Mouse (Mus musculus) liver, embryonic 14.5 days (tissue): Measurements from ENCODE around the gene B3gnt6. TPM values are rescaled to one million over a fixed set of nuclear protein-coding genes. Genes with fewer than 3 reads are reported as not detected.

Experiments
- ATAC-seq: fragments of 200-750 bp; cut with Nextera tagmentation; 2 replicates; pipeline ENCODE4 v1.8.0; 2017; ENCODE audit warnings: moderate number of reproducible peaks, mild to moderate bottlenecking, moderate library complexity; ENCODE audit not compliant: insufficient read depth
- DNase-seq, 3 experiments: peaks; one replicate each; pipeline ENCODE4 v3.0.0-alpha.2; 2012 to 2013; ENCODE audit warnings: low read depth in 3 of 3, low spot score in 3 of 3
- H3K27ac ChIP-seq: fragments of 300-500 bp; sonication (generic); 2 replicates; pipeline ENCODE4 v1.5.1; 2014; ENCODE audit warnings: moderate library complexity, mild to moderate bottlenecking, control low read depth, inconsistent platforms
- H3K27me3 ChIP-seq: fragments of 300-500 bp; sonication (generic); 2 replicates; pipeline ENCODE4 v1.6.1; 2014; ENCODE audit warnings: mild to moderate bottlenecking, low read length, moderate library complexity; ENCODE audit not compliant: control insufficient read depth, insufficient read depth
- H3K36me3 ChIP-seq: fragments of 300-500 bp; sonication (generic); replicated peaks from 2 replicates; pipeline ENCODE4 v1.6.1; 2014; ENCODE audit warnings: low read depth; ENCODE audit not compliant: control insufficient read depth, insufficient read depth
- H3K4me1 ChIP-seq, 2 experiments: fragments of 200-500 bp in 1 of 2; fragments of 300-500 bp in 1 of 2; sonication (generic) in 1 of 2; replicated peaks; 2 replicates each; pipeline ENCODE4 v1.6.1; 2012 to 2014; ENCODE audit warnings: antibody characterized with exemption in 1 of 2, inconsistent platforms in 1 of 2, low read length in 1 of 2; ENCODE audit not compliant: control insufficient read depth in 2 of 2, insufficient read depth in 2 of 2
- H3K4me2 ChIP-seq: fragments of 300-500 bp; sonication (generic); 2 replicates; pipeline ENCODE4 v1.6.1; 2014; ENCODE audit warnings: low read depth, mild to moderate bottlenecking, control low read depth, moderate library complexity
- H3K4me3 ChIP-seq, 2 experiments: fragments of 200-500 bp in 1 of 2; fragments of 300-500 bp in 1 of 2; sonication (generic) in 1 of 2; 2 replicates each; pipeline ENCODE4 v1.5.1; 2012 to 2014; ENCODE audit warnings: low read depth in 2 of 2, low read length in 2 of 2, mild to moderate bottlenecking in 2 of 2, control low read depth in 1 of 2, inconsistent platforms in 1 of 2, moderate library complexity in 1 of 2; ENCODE audit not compliant: insufficient read depth in 1 of 2
- H3K9ac ChIP-seq: fragments of 300-500 bp; sonication (generic); replicated peaks from 2 replicates; pipeline ENCODE4 v1.6.1; 2014; ENCODE audit warnings: mild to moderate bottlenecking, control low read depth, moderate library complexity
- H3K9me3 ChIP-seq: fragments of 300-500 bp; sonication (generic); 2 replicates; pipeline ENCODE4 v1.6.1; 2016; ENCODE audit warnings: low read length, mixed read lengths; ENCODE audit not compliant: control insufficient read depth
- CTCF ChIP-seq: IDR thresholded peaks from 2 replicates; pipeline ENCODE4 v1.5.1; 2016; ENCODE audit warnings: antibody characterized with exemption, low read depth, control low read depth
- EP300 ChIP-seq: IDR thresholded peaks from 2 replicates; pipeline ENCODE4 v1.6.1; 2016; ENCODE audit warnings: antibody characterized with exemption, low read depth
- WGBS: fragments of 180-500 bp; shearing (Covaris S2); extraction: QIAGEN DNeasy Blood & Tissue Kit; methylation state at CpG from one replicate; pipeline ENCODE4 v1.1.7; 2014; ENCODE audit not compliant: insufficient replicate concordance; 5-methylcytosine and 5-hydroxymethylcytosine counted together
- polyA plus RNA-seq, 2 experiments: library from polyadenylated mRNA; depleted of rRNA in 1 of 2; stranded (reverse) in 1 of 2; unstranded in 1 of 2; fragments of >200 nt; fragmentation: Nextera tagmentation in 1 of 2; extraction: Ambion mirVana in 1 of 2; gene quantifications; 2 replicates each; pipeline versions ENCODE4 v1.2.1 to v1.2.3; 2012 to 2014

Gene B3gnt6
- polyA plus RNA-seq, 2 experiments = 0.03 TPM; not detected in 1

DNA sequence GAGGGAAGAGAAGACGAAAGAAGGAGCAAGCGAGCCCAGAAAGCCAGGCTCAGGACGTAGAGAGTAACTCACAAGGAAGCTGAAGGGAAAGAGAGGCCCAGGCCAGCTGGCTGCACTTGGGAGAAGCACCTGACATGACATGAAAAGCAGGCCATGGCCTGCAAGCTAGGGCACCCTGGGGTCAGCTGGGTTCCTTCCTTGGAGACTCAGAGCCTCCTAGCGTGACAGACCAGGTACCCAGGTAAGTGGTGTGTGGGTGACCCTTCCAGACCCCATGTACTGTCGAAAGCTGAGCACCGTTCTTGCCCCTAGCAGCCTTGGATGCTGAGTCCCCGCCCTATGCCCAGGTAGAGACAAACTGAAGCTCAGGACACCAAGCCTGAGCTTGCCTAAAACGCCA is 26.6 kb downstream of the B3gnt6 start:
- ATAC-seq = no peak
- Histone ChIP-seq H3K4me3 (no peak overlapping the region), H3K27me3 (no peaks in the 10 kb centered on the region), H3K9ac (peak overlapping the region; percentile 19; the same call in 1 of the 2 replicates), H3K9me3 (no peaks in the 10 kb centered on the region), H3K27ac (peak overlapping the region; percentile 96), H3K36me3 (no peaks in the 10 kb centered on the region; the same call in 1 of the 2 replicates), H3K4me1 (peaks cover 65 to 78% of the 10 kb centered on the region in 2 experiments), H3K4me2 (no peak overlapping the region)
- no peak for DNase-seq
- 84% methylated on average over 8 of the region's 8 CpGs for WGBS
- no peak for TF ChIP-seq EP300
- TF ChIP-seq CTCF = no peak

DNA sequence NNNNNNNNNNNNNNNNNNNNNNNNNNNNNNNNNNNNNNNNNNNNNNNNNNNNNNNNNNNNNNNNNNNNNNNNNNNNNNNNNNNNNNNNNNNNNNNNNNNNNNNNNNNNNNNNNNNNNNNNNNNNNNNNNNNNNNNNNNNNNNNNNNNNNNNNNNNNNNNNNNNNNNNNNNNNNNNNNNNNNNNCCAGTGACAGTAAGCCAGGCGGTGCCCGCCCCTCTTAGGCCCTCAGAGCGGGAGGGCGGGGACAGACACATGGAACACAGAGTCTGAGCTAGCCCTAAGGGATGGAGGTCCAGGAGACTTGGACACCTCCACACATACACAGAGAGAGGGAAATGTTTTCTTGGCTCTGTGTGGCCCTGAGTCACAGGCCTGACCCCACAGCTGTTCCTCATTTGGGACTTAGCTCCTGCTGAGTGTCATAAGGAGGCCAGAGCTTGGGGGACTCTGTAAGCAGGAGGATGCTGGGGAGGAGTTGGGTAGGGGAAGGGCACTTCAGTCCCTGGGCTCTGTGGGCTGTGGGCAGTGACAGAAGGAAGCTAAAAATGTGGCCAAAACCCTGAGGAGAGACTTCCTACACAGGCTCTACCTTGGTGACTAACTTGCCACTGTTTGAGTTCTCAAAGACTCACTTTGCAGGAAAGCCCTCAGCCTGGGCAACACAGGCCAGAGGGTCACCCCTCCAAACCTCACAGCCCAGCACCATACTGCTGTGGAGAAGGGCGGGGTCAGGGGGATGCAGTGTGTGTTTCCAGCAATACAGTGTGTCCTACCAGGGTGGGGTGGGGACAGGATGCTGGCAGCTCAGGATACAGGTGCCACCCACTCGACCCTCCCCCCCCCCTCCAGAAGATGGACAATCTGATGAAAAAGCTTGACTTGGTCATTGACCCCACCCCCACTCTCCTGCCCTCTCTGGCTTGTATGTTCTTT is 27.9 kb downstream of the B3gnt6 start:
- peak; percentile 83 for ATAC-seq
- peak overlapping the region; percentile 85 for H3K4me2 ChIP-seq
- no peaks in the 10 kb centered on the region for H3K27me3 ChIP-seq
- WGBS = 20% methylated on average over 6 of the region's 6 CpGs
- H3K9me3 ChIP-seq = no peaks in the 10 kb centered on the region
- H3K36me3 ChIP-seq = no peaks in the 10 kb centered on the region; the same call in 1 of the 2 replicates
- H3K4me3 ChIP-seq = peak overlapping the region; percentile 39 to 52
- peak overlapping the region; percentile 96 for H3K27ac ChIP-seq
- peaks cover 65 to 68% of the 10 kb centered on the region in 2 experiments for H3K4me1 ChIP-seq
- peak overlapping the region; percentile 66 for H3K9ac ChIP-seq
- TF ChIP-seq CTCF = no peak
- no peak; the same call in 1 of the 2 replicates for TF ChIP-seq EP300
- DNase-seq = peak; percentile 72 to 77 (median 72)

DNA sequence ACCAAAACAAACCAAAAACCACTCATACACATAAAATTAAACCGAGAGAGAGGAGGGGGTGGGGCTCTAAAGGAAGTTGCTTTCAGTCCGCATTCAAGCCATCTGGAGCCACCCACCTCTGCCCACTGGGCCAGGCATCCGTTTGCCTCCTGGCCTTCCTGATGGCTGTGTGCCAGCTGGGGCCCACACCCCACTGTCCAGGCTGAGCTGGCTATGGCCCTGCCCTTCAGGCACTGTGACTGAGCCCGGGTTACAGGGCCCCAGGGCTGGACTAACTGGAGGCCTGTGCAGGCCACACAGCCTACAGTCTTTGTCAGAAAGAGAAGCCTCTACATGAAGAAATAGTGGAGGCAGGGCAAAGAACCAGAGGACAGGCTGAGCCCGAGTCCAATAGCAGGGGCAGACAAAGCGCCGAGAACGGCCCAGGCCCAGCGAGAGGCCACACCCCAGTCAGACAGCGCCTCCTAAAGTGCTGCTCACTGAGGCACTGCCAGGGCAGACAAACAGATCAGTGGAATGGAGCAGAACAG is 34.2 kb downstream of the B3gnt6 start:
- no peak for DNase-seq

DNA sequence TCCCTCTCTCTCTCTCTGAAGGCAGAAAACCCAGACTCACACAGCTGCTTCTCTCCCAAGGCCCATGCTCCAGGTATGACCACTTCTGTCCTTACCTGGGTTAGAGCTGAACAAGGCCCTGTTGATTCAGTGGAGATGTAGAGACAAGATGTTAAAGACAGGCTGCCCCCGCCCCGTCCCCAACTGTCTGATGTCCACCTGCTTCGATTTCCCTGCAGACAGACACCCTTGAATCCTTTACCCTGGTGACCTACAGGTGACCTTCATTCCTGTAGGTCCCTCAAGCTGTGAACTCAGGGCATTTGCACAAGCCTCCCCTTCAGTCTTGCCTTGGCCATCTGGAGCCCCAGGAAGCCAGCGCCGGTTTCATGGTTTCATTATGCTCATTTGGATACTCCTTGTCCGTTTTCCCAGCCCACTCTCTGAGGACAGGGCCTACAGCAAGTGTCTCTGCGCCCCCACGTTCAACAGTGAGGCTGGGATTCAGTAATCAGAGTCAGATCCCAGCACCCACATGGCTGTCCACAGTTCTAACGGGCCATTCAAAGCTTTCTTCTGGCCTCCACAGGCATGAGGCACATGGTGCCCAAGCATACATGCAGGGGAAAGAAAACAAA is 34.8 kb downstream of the B3gnt6 start:
- ATAC-seq (no peak), DNase-seq (no peak)
- H3K9me3 ChIP-seq = no peaks in the 10 kb centered on the region
- H3K36me3 ChIP-seq = peaks cover 14% of the 10 kb centered on the region
- H3K27ac ChIP-seq = peak overlapping the region; percentile 5; the same call in 1 of the 2 replicates
- H3K27me3 ChIP-seq = no peaks in the 10 kb centered on the region
- peak overlapping the region; percentile 14; the same call in 1 of the 2 replicates for H3K9ac ChIP-seq
- TF ChIP-seq CTCF (no peak), EP300 (no peak)
- H3K4me2 ChIP-seq = no peak overlapping the region
- H3K4me1 ChIP-seq = peaks cover 17 to 41% of the 10 kb centered on the region in 2 experiments
- whole genome bisulfite sequencing = 68% methylated on average over 9 of the region's 9 CpGs
- no peak overlapping the region for H3K4me3 ChIP-seq

More for the DNA sequence above, 34.2 kb downstream of the B3gnt6 start:
- Histone ChIP-seq H3K27ac (peak overlapping the region; percentile 5), H3K4me1 (peaks cover 21 to 43% of the 10 kb centered on the region in 2 experiments), H3K9me3 (no peaks in the 10 kb centered on the region), H3K4me3 (0 out of 4 replicates have a peak overlapping the region, but pooled peaks of 1 of the 2 experiments have one; percentile 3), H3K9ac (peak overlapping the region; percentile 14), H3K27me3 (no peaks in the 10 kb centered on the region), H3K36me3 (peaks cover 14% of the 10 kb centered on the region), H3K4me2 (peak overlapping the region; percentile 49)
- ATAC-seq = peak; percentile 71
- WGBS = 26% methylated on average over 10 of the region's 10 CpGs
- TF ChIP-seq CTCF = peak; percentile 70
- no peak for TF ChIP-seq EP300

DNA sequence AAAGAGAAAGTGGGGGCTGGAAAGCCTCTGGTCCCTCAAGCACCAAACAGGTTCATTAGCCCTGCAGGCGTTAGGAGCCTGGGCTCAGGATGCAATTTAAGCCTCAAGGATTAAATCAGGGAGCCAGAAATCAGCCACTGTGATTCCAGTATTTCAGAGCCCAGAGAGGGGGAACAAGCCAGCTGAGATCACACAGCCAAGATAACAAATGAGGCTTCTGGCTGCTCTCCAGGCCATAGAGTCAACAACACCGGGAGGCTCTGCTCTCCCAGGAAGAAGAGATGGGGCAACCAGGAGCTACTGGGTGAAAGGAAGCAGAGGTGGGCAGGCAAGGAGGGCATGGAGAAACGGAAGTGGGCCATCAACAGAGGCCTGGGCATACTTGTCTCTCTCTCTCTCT is 35.6 kb downstream of the B3gnt6 start:
- no peaks in the 10 kb centered on the region for H3K9me3 ChIP-seq
- TF ChIP-seq EP300 = no peak
- TF ChIP-seq CTCF = no peak
- DNase-seq (no peak), ATAC-seq (no peak)
- H3K4me1 ChIP-seq = peaks cover 19 to 45% of the 10 kb centered on the region in 2 experiments
- no peak overlapping the region for H3K27ac ChIP-seq
- H3K4me2 ChIP-seq = no peak overlapping the region
- 60% methylated on average over 3 of the region's 3 CpGs for WGBS
- H3K27me3 ChIP-seq = no peaks in the 10 kb centered on the region
- H3K9ac ChIP-seq = no peak overlapping the region
- H3K36me3 ChIP-seq = peaks cover 14% of the 10 kb centered on the region
- H3K4me3 ChIP-seq = no peak overlapping the region
